Mouse (Mus musculus) testis, postnatal 10 days (tissue): ENCODE results near the gene Adam8.

ENCODE experiments used
- DNase-seq: peaks from one replicate; pipeline ENCODE4 v3.0.0; 2021; ENCODE audit warnings: low spot score

The Adam8 gene

DNA sequence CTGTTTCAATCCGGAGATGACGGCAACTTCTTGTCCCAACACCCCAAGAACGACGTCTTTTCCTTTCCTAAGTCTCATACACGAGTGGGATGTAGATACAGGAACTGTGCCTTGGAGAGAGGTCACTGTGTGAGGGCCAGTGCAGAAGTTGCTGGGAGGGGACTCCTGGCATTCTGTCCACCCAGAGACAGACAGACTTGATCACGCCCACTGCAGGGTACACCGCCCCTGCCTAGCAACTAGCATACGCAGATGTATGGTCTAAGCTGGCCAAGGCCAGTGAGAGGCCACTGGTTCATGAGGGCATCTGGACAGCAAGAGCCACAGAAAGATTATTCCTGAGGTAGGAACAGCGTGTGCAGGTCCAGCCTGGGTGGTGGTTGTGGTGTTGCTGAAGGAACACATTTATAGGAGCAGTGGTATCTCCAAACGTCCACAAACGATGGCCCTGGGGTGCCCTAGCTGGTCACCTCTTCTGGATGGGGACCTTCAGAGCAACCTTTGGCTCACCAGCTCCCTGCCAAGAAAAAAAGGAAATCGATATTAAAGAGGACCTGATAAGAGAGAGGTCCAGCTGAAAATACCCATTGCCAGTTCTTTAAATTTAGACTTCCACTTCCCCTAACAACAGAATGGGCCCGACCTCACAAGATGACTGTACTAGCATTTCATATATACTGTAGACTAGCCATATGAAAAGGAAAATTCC, 13.2 kb downstream of the Adam8 start:
- no peak for DNase-seq

DNA sequence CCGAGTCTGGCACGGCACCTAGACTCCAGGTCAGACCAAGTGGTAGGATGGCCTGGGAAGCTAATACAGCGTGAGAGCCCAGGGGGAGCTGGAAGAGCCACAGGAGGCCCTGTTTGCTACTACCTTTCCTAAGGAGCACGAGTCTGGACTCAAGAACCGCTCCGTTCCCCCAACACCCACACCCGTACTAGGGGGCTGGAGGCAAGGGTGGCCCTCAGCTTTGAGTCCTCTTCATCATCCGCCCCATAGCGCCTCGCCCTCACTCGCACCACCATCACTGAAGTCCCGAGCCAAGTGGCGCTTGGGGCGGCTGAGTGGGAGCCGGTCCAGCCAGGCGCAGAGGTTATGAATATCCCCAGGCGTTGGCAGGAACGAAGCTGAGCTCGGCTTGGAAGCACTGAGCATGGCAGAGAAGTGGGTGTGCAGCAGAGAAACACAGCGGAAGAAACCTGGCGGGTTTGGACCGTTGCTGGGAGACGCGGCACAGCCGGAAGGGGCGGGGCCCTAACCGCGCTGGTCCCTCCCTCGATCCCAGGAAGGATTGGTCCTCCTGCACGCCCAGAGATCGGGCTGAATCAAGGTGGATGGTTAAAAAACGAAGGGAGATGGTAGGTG, 14.0 kb downstream of the Adam8 start, which contains the start of gene 6430531B16Rik:
TSS of gene 6430531B16Rik (minus strand) at position 478 of the 615 bp plus-strand sequence.
- DNase-seq: peak; percentile 91

DNA sequence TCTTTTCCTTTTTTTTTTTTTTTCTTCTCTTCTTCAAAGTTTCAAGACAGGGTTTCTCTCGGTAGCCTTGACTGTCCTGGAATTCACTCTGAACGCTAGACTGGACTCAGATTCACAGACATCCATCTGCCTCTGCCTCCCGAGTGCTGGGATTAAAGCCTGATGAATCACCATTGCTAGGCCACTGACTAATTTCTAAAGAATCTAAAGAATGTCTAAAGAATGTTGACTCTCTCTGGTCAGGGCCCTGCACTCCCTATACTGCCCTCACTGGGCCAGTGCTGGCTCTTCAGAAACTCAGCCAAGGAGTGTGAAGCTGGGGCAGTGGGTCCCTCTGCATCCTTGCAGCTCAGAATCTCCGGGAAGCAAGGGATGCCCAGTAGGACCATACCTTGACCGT, 16.9 kb downstream of the Adam8 start:
- no peak for DNase-seq

DNA sequence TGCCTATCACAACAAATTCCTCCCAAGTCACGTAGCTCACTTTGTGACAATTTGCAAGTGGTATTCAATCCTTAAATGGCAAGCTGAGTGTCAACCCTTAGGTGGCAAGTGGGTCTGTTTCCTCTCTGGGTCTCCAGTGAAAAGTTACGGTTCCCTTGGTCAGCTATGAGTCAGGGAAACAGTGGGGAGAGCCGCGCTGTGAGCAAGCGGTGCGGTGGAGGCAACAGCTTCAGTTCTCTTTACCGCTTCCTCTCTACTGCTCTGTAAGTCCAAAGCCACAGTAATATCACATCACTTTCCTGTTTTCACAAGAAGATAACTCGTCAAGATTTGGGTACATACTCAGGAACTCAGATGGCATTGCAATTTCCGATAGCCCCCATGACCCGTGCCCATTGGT, 18.1 kb downstream of the Adam8 start:
- no peak for DNase-seq

DNA sequence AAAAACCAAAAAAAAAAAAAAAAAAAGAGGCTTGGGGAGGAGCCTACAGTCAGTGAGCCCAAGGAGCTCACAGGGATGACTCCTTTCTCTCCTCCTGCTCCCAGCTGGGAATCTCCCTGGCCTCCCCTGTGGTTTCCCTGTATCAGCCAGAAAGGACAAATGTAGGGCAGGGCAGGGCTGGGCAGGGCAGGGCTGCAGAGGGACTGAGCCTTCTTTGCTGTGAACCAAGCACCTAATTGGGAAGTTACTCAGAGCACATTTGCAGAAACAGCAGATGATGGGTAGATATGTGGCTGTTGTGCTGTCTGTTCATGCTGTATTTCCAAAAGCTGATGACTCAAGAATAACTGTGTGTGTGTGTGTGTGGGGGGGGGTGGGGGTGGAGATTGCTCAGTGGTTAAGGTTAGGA, 19.4 kb downstream of the Adam8 start:
- DNase-seq: no peak

DNA sequence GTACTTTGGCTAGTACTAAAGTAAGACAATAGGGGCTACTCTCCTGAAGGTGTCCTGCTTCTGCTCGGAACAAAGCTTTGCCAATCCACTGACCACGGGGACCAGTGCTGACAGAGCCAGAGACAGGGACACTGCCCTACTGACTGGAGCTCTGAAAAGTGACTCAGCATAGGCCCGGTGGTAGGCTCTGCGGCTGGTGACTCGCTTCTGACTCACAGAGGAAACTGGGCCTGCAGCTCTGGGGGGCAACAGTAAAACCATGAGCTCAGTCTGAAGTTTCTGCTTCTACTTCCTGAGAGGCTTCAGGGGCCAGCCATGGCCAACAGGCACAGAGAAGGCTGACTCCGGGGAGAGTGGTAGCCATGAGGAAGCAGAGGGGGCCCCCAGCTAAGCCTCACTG, 20.9 kb downstream of the Adam8 start:
- DNase-seq: no peak

DNA sequence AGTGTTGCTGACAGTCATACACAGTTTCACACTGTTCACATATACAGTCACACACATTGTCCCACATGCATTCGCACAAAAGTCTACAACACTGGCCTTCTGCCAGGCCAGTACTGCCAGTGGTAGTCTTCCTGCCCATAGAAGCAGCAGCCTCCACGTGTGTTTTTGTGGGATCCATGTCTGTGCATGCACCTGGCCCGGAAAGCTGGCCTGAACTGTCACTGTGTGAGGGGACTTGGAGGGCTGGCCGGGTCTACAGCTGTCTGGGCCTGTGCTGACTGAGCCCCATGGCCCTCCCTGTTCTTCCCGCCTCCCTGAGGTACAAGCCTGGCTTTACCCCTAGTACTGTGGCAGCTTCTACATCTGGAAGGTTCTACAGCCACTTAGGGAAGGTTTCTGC, 21.4 kb downstream of the Adam8 start:
- DNase-seq: no peak

DNA sequence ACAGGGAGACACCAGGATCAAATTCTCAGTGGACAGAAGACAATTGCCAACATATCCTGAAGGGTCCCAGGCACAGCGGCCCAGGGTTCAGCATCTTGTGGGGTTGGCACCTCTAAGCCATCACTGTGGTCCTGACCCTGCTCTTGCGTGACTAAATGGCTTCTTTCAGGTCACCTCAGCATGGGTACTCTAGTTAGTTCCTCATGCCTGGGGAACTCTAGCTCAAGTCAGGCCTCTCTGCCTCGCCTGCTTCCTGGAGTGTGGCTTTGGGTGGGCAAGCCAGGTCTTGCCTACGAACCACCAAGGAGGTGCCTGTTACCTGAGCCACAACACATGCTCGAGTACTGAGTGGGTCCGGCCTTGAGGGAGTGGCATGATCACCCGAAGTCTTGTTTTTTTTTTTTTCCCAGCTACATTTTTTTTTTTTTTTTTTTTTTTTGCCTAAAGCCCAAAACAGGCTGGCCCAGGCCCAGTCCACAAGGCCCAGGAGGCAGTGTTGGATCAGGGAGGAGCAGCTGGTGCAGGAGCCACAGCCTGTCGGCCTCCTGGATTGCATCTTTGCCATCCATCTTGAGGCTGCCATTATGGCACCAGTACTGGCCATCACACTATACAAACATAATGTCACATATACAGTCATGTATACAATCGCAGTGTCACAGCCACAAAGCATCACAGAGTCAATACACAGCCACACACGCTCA, 22.0 kb downstream of the Adam8 start:
- no peak for DNase-seq

DNA sequence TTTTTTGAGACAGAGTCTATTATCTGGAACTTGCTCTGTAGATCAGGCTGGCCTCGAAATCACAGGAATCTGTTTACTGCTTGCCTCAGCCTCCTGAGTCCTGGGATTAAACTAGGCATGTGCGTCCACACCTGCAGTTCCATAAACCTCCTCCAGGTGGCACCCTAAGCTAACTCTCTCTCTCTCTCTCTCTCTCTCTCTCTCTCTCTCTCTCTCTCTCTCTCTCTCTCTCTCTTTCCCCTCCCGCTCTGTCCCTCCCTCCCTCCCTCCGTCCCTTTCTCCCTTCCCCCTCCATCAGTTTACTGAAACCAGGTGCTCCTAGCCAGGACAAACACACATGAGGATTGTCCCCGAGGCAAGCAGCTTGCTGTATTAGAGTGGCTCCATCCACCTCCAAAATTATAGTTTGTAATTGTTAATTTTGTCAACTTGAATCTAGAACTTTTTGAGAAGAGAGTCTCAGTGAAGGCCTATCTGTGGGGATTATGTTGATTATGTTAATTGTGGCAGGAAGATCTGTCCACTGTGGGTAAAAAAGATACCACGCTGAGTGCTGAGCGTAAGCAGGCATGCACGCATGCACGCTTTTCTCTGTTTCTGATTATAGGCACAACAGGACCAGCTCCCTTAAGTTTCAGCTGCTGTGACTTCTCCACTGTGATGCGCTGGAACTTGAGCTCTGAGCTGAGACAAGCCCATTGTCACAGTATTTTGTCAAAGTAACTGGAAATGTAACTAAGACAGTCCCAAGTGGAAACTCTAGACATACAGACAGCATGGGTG, 22.8 kb downstream of the Adam8 start:
- peak; percentile 94 for DNase-seq

DNA sequence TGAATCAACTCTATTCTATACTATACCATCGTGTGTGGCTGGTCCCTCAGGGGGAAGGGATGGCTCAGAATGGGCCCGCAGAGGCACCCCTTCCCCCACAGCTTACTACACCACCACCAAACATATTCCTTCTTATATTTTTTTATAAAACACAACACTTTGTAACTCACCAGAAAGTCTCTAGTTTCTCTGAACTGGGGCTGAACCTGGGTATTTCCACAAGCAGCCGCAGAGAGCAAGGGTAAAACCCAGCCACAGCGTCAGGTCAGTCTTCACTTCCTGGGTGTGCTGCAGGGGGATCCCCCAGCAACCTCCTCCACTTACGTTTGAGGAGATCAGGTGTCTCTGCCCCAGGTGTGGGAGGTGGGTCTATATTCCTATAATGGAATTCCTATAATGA, 23.9 kb downstream of the Adam8 start:
- no peak for DNase-seq

DNA sequence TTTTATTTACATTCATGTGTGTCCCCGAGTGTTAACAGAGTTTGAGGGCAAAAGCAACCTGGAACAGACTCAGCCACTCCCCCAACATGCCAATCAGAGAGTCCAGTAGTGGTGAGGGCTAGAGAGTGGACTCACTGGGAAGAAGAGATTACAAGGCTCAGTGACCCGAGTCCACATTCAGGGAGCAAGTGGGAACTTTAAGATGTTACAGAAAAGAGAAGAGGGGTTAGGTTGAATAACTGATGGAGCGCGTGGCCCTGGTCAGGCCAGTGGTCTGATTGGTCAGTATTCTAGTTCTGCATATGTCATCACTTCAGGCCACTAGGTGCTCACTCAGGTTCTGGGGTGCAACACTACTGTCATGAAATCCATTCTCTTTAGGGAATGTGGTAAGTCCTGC, 25.2 kb downstream of the Adam8 start:
- DNase-seq: no peak

DNA sequence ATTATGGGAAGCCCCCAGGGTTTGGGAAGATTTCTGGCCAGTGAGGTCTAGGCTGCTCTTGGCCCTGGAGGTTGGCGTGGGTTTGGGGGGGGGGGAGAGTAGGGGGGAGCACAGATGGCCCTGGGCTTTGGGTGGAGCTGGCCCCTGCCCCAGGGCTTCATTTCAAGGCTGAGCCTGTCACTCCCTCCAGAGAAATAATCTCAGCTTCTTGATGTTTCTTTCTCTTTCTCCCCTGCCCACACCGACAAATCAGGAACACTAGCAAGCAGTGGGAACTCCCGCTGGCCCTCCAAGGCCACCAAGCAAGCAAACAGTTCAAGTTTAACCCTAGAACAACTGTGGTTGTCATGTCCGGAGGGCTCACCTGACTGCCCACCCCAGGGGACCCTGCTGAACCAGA, 28.5 kb downstream of the Adam8 start:
- peak; percentile 46 for DNase-seq

DNA sequence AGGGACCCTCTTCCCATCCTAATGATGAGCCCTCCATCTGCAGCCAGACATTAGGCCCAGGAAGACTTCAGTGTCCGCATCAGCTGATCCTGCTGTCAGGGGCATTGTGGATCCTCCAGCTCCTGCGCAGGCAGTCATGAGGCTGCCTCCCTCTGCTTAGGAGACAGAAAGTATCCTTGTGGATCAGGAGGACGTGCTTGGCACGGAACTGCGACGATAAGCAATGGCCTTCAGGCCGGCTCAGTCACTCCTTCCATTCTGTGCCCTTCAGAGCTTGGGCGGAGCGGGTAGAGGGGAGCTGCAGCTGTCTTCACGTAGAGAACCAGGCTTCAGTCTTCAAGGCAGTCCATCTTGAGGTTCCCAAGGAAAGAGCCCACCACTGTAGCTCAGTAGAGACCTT, 31.2 kb downstream of the Adam8 start:
- peak; percentile 72 for DNase-seq

DNA sequence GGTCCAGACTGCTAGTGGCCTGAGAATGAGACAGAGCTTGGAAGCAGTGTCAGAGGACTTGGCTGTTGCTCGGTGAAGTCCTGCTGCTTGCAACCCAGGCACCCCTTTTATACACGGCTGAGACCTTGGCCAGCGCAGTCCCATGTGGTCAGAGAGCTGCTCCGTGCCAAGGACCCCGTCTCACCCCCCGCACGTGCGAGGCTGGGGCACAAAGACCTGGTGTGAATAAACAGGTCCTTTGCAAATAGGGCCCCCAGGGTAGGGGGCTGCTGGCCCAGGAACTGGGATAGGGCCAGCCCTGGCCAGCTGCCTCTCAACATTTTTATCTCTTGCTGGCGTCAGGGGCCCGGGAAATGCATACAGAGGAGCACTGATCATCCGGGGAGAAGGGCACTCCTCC, 34.4 kb downstream of the Adam8 start:
- peak; percentile 87 for DNase-seq

DNA sequence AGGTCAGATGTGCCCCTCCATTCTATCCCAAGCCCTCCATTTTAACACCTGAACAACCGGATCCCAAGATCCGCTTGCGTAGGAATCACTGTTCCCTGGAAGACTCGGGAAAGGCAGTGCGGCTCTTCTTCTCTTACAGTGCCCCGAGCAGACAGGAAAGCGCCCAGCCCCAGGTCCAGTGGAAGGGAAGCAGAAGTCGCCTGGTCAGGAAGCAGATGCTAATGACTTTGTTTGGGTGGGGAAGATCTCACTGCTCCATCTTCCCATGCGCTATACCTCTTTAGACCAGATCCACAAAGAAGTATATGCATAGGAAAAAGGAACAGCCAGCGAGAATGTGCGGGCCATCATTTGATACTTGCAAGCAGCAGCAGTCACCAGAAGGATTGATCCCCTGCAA, 34.9 kb downstream of the Adam8 start:
- DNase-seq: peak; percentile 49

DNA sequence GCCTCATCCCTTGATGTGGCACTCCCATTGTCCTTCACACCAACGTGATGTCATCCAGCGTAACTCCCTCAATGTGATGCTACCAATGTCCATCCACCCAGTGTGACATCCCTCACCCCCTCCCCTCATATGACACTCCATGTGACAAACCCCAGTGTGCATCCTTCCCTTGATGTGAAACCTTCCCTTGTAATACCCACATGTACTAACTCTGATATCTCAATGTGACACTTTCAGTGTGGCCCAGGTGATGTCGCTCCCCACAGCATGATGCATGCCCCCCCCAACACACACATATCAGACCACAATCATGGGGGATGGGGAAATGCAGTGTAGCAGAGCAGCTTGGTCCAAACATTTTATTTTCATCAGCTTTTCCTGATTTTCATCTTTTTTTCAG, 35.7 kb downstream of the Adam8 start:
- no peak for DNase-seq

DNA sequence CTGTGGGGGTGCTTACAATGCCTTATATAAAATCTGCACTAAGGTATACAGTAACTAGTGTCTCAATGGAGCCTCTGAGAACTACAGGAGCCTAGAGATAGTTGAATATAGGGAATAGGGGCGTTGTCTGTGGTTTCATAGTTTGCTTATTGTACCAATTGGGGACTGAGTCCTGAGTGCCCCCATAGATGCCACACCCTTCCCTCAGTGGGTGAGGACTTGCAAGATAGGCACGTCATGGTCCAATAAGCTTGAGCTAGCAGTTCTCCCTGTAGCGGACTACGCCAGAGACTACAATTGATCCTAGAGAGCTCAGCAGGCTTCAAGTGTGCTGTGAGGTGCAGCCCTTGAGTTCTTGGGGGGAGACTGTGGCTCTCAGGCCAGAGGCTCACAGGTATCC, 36.9 kb downstream of the Adam8 start:
- no peak for DNase-seq

DNA sequence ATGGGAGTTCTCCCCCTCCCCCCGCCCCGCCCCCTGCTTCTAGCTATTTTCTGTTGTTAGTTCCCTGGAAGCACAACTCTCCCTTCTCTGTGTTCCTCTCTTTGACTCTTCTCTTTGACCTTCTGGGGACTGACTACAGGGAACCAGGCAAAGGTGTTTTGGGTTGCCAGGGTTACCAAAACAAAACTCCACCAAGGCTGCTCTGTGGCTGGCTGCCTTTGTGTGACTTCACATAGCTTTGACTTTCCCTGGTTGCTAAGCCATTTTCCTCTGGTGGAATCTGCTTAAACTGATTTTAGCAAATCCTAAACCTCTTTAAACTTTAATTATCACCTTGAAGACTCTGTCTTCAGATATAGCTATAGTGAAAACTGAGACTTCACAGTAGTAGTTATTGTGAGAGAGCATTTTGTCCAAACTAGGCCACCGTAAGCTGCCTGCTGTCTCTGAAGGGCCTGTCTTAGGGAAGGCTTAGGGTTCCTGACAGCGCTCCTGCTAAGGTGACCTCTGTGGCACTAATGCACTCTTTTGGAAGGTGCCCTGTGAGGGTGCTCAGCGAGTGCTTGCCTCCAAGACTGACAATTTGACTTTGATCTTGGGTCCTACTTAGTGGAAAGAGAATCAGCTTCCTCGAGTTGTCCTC, 40.2 kb downstream of the Adam8 start:
- DNase-seq: no peak

DNA sequence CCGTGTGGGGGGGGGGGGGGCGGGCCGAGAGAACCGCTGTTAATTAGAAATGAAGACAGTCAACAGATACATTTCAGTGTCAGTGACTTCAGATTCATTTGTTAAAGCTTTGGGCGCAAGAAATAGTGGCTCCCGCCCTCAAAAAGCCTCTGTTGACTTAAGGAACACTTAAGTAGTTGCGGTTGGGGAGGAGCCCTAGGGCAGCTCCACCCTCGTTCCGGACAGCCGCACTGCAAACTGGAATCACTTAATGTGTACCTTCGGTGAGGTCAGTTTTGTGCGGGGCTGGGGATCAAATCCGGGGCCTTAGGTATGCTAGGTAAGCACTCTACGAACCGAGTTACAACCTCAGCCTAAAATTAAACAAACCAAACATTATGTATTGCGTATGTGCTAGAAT, 41.3 kb downstream of the Adam8 start:
- peak; percentile 58 for DNase-seq

DNA sequence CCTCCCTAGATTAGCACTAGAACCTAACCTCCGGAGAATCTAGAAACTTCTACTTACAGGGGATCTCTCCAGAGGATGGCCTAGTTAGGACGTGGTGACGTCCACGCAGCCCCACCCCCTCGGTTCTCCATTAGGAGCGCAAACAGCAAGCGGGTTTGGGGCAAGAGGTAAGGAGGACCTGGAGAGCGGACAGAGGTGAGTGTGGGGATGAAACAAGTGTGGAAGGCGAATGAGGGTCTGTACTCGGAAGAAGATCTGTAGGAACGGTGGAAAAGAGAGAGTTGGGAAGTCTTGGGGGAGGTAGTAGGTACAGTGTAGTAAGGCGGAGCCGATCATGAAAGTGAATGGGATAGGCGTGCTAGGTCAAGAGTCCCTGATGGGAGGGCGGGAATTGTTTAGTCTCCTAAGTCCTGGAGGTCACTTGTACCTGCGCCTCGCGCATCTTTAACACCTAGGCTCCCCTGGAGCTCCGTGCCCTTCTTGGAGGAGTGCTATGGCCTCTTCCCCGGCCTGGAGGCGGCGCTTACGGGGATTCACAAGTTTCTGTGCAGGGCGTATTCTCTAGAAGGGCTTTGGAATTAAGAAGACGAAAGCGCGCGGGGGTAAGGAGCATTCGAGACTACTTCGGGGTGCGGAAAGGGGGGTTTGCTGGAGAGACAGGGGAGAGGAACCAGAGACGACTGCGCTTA, 41.9 kb downstream of the Adam8 start:
- peak; percentile 71 for DNase-seq

DNA sequence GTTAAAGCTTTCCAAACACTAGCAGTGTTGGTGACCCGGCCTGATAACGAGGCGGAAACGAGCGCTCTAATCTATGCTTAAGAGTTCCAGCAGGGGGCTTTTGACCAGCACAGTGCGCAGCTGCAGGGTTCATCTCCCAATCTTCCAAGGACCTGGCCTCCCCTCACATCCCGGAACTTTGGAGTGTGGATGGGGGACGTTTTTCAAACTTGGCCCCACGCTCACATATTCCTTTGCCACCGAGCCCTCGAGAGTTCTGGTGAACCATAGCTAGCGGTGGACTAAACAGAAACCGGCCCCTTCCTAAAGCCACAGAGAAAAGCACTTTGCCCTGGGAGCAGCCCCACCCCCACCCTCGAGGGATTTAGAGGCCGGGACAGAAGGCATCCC, 42.5 kb downstream of the Adam8 start:
- peak; percentile 70 for DNase-seq

DNA sequence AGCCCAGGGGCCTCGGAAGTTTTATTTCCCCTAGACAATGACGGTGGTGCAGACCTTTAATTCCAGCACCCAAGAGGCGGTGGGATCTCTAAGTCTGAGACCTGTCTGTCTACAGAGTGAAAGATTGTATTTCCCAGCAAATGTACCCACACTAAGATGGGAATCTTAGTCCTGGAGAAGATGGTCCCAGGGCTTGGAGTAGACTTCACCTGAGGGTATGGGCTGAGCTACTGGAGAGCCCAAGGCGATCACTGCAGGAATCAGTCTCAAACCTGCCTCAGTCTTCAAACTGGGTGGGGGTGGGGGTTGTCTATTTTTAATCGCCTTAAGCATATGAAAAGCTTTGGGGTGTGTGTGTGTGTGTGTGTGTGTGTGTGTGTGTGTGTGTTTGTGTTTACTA, 46.3 kb downstream of the Adam8 start:
- DNase-seq: no peak
